Mouse (Mus musculus) forebrain, embryonic 11.5 days (tissue): ENCODE measurements around the gene Sdhaf2. TPM values are rescaled to one million over a fixed set of nuclear protein-coding genes. Genes with fewer than 3 reads are reported as not detected.
"Not testable (repeated sequence)": the region's sequence is repeated elsewhere in the genome, so short reads cannot be mapped to it uniquely, and the experiment has no call there.

Source experiments
- ATAC-seq: fragments of 200-750 bp; cut with Nextera tagmentation; replicated peaks from 2 replicates; pipeline ENCODE4 v1.8.0; 2017; ENCODE audit warnings: moderate TSS enrichment; ENCODE audit not compliant: low FRiP score
- DNase-seq: peaks from one replicate; pipeline ENCODE4 v3.0.0-alpha.2; 2017; ENCODE audit warnings: low spot score
- H3K27ac ChIP-seq: fragments of 300-500 bp; sonication (generic); 2 replicates; pipeline ENCODE4 v1.5.1; 2014; ENCODE audit warnings: low read depth, low read length
- H3K27me3 ChIP-seq: fragments of 300-500 bp; sonication (generic); 2 replicates; pipeline ENCODE4 v1.6.1; 2014; ENCODE audit warnings: mild to moderate bottlenecking, low read length, mixed read lengths; ENCODE audit not compliant: control insufficient read depth, insufficient read depth
- H3K36me3 ChIP-seq: fragments of 300-500 bp; sonication (generic); 2 replicates; pipeline ENCODE4 v1.6.1; 2014; ENCODE audit warnings: mild to moderate bottlenecking, low read length, moderate library complexity, mixed read lengths; ENCODE audit not compliant: control insufficient read depth, insufficient read depth
- H3K4me1 ChIP-seq: fragments of 300-500 bp; sonication (generic); replicated peaks from 2 replicates; pipeline ENCODE4 v1.6.1; 2014; ENCODE audit warnings: low read length, mixed read lengths; ENCODE audit not compliant: control insufficient read depth, insufficient read depth
- H3K4me2 ChIP-seq: fragments of 300-500 bp; sonication (generic); 2 replicates; pipeline ENCODE4 v1.6.1; 2014; ENCODE audit warnings: low read depth, mild to moderate bottlenecking, low read length, moderate library complexity, mixed read lengths; ENCODE audit not compliant: severe bottlenecking
- H3K4me3 ChIP-seq: fragments of 300-500 bp; sonication (generic); 2 replicates; pipeline ENCODE4 v1.5.1; 2014; ENCODE audit warnings: low read depth, low read length
- H3K9ac ChIP-seq: fragments of 300-500 bp; sonication (generic); 2 replicates; pipeline ENCODE4 v1.6.1; 2014; ENCODE audit warnings: low read length
- H3K9me3 ChIP-seq: fragments of 300-500 bp; sonication (generic); 2 replicates; pipeline ENCODE4 v1.6.1; 2016; ENCODE audit warnings: low read length, mixed read lengths; ENCODE audit not compliant: control insufficient read depth
- WGBS: fragments of 180-500 bp; shearing (Covaris S2); extraction: QIAGEN DNeasy Blood & Tissue Kit; methylation state at CpG from one replicate; pipeline ENCODE4 v1.1.7; 2014; 5-methylcytosine and 5-hydroxymethylcytosine counted together
- polyA plus RNA-seq: library from polyadenylated mRNA; unstranded; fragments of >200 nt; fragmentation: Nextera tagmentation; extraction: Ambion mirVana; gene quantifications from 2 replicates; pipeline ENCODE4 v1.2.1, GENCODE M21; 2014

Gene Sdhaf2
- polyA plus RNA-seq, result 57.1 and 60.9 TPM in 2 replicates

DNA sequence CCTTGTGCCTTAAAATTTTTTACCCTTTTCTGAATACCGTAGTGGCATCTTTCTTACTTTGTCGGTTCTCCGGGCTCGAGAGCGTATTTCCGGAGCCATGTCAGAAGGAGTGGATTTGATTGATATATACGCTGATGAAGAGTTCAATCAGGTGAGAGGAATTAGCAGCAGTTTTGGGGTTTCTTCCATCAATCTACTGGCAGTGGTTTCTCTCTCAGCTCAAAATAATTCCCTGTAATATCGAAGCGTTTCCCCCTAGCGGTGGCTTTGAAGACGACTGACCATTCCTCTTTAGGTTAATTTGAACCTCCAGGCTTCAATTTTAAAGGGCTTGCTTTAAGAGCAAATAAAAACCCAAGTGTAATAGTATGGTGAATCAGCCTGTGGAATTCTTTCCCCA, at the start of gene Sdhaf2:
Gene Sdhaf2, minus strand, starts transcription at position 233 of the 400 bp plus-strand sequence.
- H3K9me3 ChIP-seq, result no peaks in the 10 kb centered on the region
- under 1% methylated on average over 11 of the region's 11 CpGs for WGBS
- no peaks in the 10 kb centered on the region for H3K27me3 ChIP-seq
- no peak for DNase-seq
- H3K4me3 ChIP-seq, result peak within 1 kb of the TSS; percentile 94
- ATAC-seq, result peak; percentile 16; the same call in 1 of the 2 replicates
- peak within 1 kb of the TSS; percentile 79 for H3K4me2 ChIP-seq
- H3K9ac ChIP-seq, result peak within 1 kb of the TSS; percentile 99
- H3K36me3 ChIP-seq, result peaks cover 3% of the 10 kb centered on the region; the same call in 1 of the 2 replicates
- peaks cover 10% of the 10 kb centered on the region; the same call in 1 of the 2 replicates for H3K4me1 ChIP-seq
- H3K27ac ChIP-seq, result peak within 1 kb of the TSS; percentile 96

GRCm38 (mm10) chr19:10569627-10570026, 43.7 kb upstream of the Sdhaf2 start:
- H3K27me3 ChIP-seq, result no peaks in the 10 kb centered on the region
- no peaks in the 10 kb centered on the region for H3K4me1 ChIP-seq
- no peak overlapping the region for H3K9ac ChIP-seq
- DNase-seq (no peak), ATAC-seq (no peak)
- 98% methylated on average over 6 of the region's 6 CpGs for WGBS
- no peaks in the 10 kb centered on the region for H3K9me3 ChIP-seq
- H3K27ac ChIP-seq, result no peak overlapping the region
- no peak overlapping the region for H3K4me3 ChIP-seq
- H3K4me2 ChIP-seq, result no peak overlapping the region
- H3K36me3 ChIP-seq, result peaks cover 7% of the 10 kb centered on the region; the same call in 1 of the 2 replicates

DNA sequence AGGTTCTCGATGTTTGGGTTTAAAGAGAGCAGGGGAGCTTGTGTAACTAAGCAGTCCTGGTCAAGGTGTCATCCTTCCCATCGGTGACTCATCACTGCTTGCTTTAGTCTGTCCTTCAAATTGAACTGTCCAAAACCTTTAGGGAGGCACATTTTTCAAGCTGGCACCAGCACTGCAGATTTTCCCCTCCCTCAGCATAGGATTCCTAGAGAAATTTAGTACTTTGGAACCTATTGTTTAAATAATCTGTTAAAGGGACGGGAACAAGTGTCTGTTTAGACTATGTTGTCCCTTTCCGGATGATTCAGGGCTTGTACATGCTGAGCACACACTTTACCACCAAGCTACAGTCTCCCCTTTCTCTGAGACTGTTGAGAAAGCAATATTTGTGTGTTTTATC, 39.3 kb upstream of the Sdhaf2 start:
- 85% methylated on average over 4 of the region's 4 CpGs for WGBS
- Histone ChIP-seq H3K36me3 (no peaks in the 10 kb centered on the region), H3K4me2 (no peak overlapping the region), H3K4me1 (no peaks in the 10 kb centered on the region), H3K27ac (no peak overlapping the region), H3K4me3 (no peak overlapping the region), H3K27me3 (no peaks in the 10 kb centered on the region), H3K9me3 (no peaks in the 10 kb centered on the region), H3K9ac (no peak overlapping the region)
- DNase-seq, result no peak
- ATAC-seq, result no peak

GRCm38 (mm10) chr19:10564278-10564677, 38.3 kb upstream of the Sdhaf2 start:
- H3K4me1 ChIP-seq, result no peaks in the 10 kb centered on the region
- no peaks in the 10 kb centered on the region for H3K36me3 ChIP-seq
- 86% methylated on average over 6 of the region's 6 CpGs for WGBS
- DNase-seq (no peak), ATAC-seq (no peak)
- no peaks in the 10 kb centered on the region for H3K27me3 ChIP-seq
- H3K4me3 ChIP-seq, result no peak overlapping the region
- H3K4me2 ChIP-seq, result no peak overlapping the region
- no peak overlapping the region for H3K9ac ChIP-seq
- no peak overlapping the region for H3K27ac ChIP-seq
- no peaks in the 10 kb centered on the region for H3K9me3 ChIP-seq

DNA sequence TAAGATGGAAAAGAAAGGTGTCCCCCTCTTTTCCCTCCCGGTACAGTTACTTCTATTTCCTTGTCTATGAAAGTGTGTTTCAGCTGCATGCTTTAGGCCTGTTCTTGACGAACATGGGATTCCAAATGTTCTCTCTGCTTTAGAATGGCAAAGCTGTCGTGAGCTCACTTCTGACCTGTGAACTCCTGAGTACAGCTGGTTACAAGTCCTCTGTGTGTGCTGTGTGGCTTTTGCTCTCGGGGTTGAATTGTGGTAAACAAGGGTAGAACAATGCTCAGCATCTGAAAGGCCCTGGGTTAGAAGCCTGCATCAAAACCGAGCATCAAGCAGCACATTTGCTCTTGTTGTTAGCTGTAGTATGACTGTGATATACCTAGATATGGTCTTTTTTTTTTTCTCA, 36.4 kb upstream of the Sdhaf2 start:
- WGBS, result 57% methylated on average over 5 of the region's 5 CpGs
- Histone ChIP-seq H3K9ac (no peak overlapping the region), H3K9me3 (no peaks in the 10 kb centered on the region), H3K4me1 (no peaks in the 10 kb centered on the region), H3K4me2 (no peak overlapping the region), H3K27me3 (no peaks in the 10 kb centered on the region), H3K27ac (no peak overlapping the region), H3K36me3 (no peaks in the 10 kb centered on the region), H3K4me3 (no peak overlapping the region)
- ATAC-seq (no peak), DNase-seq (no peak)

- ATAC-seq, result no peak
- Histone ChIP-seq H3K9me3 (no peaks in the 10 kb centered on the region), H3K4me2 (no peak overlapping the region), H3K4me1 (no peaks in the 10 kb centered on the region), H3K27ac (no peak overlapping the region), H3K9ac (no peak overlapping the region), H3K27me3 (no peaks in the 10 kb centered on the region), H3K36me3 (no peaks in the 10 kb centered on the region), H3K4me3 (no peak overlapping the region)
- DNase-seq, result no peak
- 73% methylated on average over 6 of the region's 6 CpGs for WGBS
Measured at GRCm38 (mm10) chr19:10561558-10562314, 35.8 kb upstream of the Sdhaf2 start.

DNA sequence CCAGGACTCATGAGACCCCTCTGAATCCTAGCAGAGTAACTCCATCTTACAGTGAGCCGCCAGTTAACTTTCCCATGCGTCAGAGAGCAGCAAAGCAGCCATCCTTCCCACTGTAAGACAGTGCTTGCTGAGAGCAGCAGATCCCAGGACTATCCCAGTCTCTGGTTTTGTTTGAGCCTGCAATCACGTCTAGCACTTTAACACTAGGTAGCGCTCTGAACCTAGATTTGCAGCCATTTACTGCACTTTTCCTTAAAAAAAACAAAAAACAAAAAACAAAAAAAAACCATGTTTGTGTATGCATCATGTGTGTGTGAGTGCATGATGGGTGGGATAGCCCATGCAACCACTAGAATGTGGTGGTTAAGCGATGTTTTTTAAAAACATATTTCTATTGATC, 34.2 kb upstream of the Sdhaf2 start:
- H3K27me3 ChIP-seq, result no peaks in the 10 kb centered on the region
- no peak overlapping the region for H3K9ac ChIP-seq
- no peaks in the 10 kb centered on the region for H3K4me1 ChIP-seq
- H3K4me3 ChIP-seq, result no peak overlapping the region
- H3K9me3 ChIP-seq, result no peaks in the 10 kb centered on the region
- H3K27ac ChIP-seq, result no peak overlapping the region
- no peak overlapping the region for H3K4me2 ChIP-seq
- DNase-seq (no peak), ATAC-seq (no peak)
- no peaks in the 10 kb centered on the region for H3K36me3 ChIP-seq
- WGBS, result 40% methylated on average over 5 of the region's 5 CpGs

DNA sequence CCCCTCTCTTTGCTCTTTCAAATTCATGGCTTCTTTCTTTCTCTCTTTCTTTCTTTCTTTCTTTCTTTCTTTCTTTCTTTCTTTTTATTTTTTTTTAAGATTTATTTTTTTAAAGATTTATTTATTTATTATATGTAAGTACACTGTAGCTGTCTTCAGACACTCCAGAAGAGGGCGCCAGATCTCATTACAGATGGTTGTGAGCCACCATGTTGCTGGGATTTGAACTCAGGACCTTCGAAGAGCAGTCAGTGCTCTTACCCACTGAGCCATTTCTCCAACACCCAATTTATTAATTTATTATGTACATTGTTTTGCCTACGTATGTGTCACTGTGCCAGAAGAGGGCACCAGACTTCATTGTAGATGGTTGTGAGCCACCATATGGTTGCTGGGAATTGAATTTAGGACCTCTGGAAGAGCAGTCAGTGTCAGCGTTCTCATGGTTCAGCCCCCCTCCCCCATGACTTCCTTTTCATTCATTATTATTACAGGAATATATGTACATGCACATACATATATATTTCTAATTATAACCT, 32.0 kb upstream of the Sdhaf2 start:
- H3K9me3 ChIP-seq, ATAC-seq, H3K4me2 ChIP-seq, H3K36me3 ChIP-seq, H3K4me1 ChIP-seq, H3K9ac ChIP-seq, H3K27me3 ChIP-seq, DNase-seq, H3K4me3 ChIP-seq, H3K27ac ChIP-seq: not testable (repeated sequence)
- 80% methylated on average over 4 of the region's 4 CpGs for WGBS

- Histone ChIP-seq H3K9me3 (no peaks in the 10 kb centered on the region), H3K4me1 (no peaks in the 10 kb centered on the region), H3K9ac (no peak overlapping the region), H3K27me3 (no peaks in the 10 kb centered on the region), H3K4me2 (no peak overlapping the region), H3K27ac (no peak overlapping the region), H3K4me3 (no peak overlapping the region), H3K36me3 (no peaks in the 10 kb centered on the region)
- ATAC-seq (no peak), DNase-seq (no peak)
- 62% methylated on average over 2 of the region's 2 CpGs for WGBS
Measured at GRCm38 (mm10) chr19:10557430-10557829, 31.5 kb upstream of the Sdhaf2 start.
